Mouse (Mus musculus): ENCODE data around the gene Dpagt1. TPM values are rescaled to one million over a fixed set of nuclear protein-coding genes. Genes with fewer than 3 reads are reported as not detected.
"Not testable (repeated sequence)": the region's sequence is repeated elsewhere in the genome, so short reads cannot be mapped to it uniquely, and the experiment has no call there.

Dpagt1 gene
- polyA plus RNA-seq, 1 experiment = 7.1 TPM

GRCm38 (mm10) chr9:44326371-44327063, 698 bp downstream of the Dpagt1 start:
- peaks cover 50% of the 10 kb centered on the region for H3K4me1 ChIP-seq
- H3K36me3 ChIP-seq (replicated peaks; ENCODE audit: low read length) = peaks cover 31% of the 10 kb centered on the region
- no peaks in the 10 kb centered on the region for H3K9me3 ChIP-seq
- TF ChIP-seq FLI1 (IDR thresholded peaks at IDR 0.05; ENCODE audit: low read length) = no peak
- no peak for TF ChIP-seq GATA1 (IDR thresholded peaks at IDR 0.05; ENCODE audit: borderline replicate concordance, low read length)
- H3K27me3 ChIP-seq (replicated peaks) = no peaks in the 10 kb centered on the region
- peak overlapping the region; percentile 96 for H3K4me3 ChIP-seq (replicated peaks)

- Histone ChIP-seq H3K36me3 (replicated peaks; ENCODE audit: low read length) (peaks cover 37% of the 10 kb centered on the region), H3K4me3 (replicated peaks) (peak overlapping the region; percentile 96), H3K9me3 (no peaks in the 10 kb centered on the region), H3K27me3 (replicated peaks) (no peaks in the 10 kb centered on the region), H3K4me1 (peaks cover 43% of the 10 kb centered on the region)
- TF ChIP-seq GATA1 (IDR thresholded peaks at IDR 0.05; ENCODE audit: borderline replicate concordance, low read length) (no peak), FLI1 (IDR thresholded peaks at IDR 0.05; ENCODE audit: low read length) (no peak)
Measured at GRCm38 (mm10) chr9:44327064-44327711, 1.4 kb downstream of the Dpagt1 start.

GRCm38 (mm10) chr9:44327926-44328325, 2.1 kb downstream of the Dpagt1 start:
- TF ChIP-seq GATA1 (IDR thresholded peaks at IDR 0.05; ENCODE audit: borderline replicate concordance, low read length) = no peak
- no peak for TF ChIP-seq FLI1 (IDR thresholded peaks at IDR 0.05; ENCODE audit: low read length)
- Histone ChIP-seq H3K27me3 (replicated peaks) (no peaks in the 10 kb centered on the region), H3K9me3 (no peaks in the 10 kb centered on the region), H3K36me3 (replicated peaks; ENCODE audit: low read length) (peaks cover 44% of the 10 kb centered on the region), H3K4me3 (replicated peaks) (peak overlapping the region; percentile 96), H3K4me1 (peaks cover 40% of the 10 kb centered on the region)

GRCm38 (mm10) chr9:44330736-44331135, 4.9 kb downstream of the Dpagt1 start:
- H3K4me1 ChIP-seq = peaks cover 37% of the 10 kb centered on the region
- H3K27me3 ChIP-seq (replicated peaks) = no peaks in the 10 kb centered on the region
- no peaks in the 10 kb centered on the region for H3K9me3 ChIP-seq
- H3K36me3 ChIP-seq (replicated peaks; ENCODE audit: low read length) = peaks cover 54% of the 10 kb centered on the region
- TF ChIP-seq FLI1 (IDR thresholded peaks at IDR 0.05; ENCODE audit: low read length) = no peak
- no peak for TF ChIP-seq GATA1 (IDR thresholded peaks at IDR 0.05; ENCODE audit: borderline replicate concordance, low read length)
- no peak overlapping the region for H3K4me3 ChIP-seq (replicated peaks)

- no peak overlapping the region for H3K4me3 ChIP-seq (replicated peaks)
- H3K4me1 ChIP-seq = peaks cover 41% of the 10 kb centered on the region
- TF ChIP-seq FLI1 (IDR thresholded peaks at IDR 0.05; ENCODE audit: low read length) (no peak), GATA1 (IDR thresholded peaks at IDR 0.05; ENCODE audit: borderline replicate concordance, low read length) (no peak)
- no peaks in the 10 kb centered on the region for H3K9me3 ChIP-seq
- H3K27me3 ChIP-seq (replicated peaks) = no peaks in the 10 kb centered on the region
- peaks cover 68% of the 10 kb centered on the region for H3K36me3 ChIP-seq (replicated peaks; ENCODE audit: low read length)
Measured at GRCm38 (mm10) chr9:44332918-44333638, 7.3 kb downstream of the Dpagt1 start.

GRCm38 (mm10) chr9:44334396-44335330, 8.8 kb downstream of the Dpagt1 start, which contains the start of gene H2afx:
TSS of gene H2afx (plus strand) at chr9:44334694.
- Histone ChIP-seq H3K9me3 (no peaks in the 10 kb centered on the region), H3K4me3 (replicated peaks) (peak within 1 kb of the TSS; percentile 98), H3K4me1 (peaks cover 36% of the 10 kb centered on the region), H3K36me3 (replicated peaks; ENCODE audit: low read length) (peaks cover 72% of the 10 kb centered on the region), H3K27me3 (replicated peaks) (no peaks in the 10 kb centered on the region)
- TF ChIP-seq FLI1 (IDR thresholded peaks at IDR 0.05; ENCODE audit: low read length) (peak; percentile 45; the same call in 1 of the 2 replicates), GATA1 (IDR thresholded peaks at IDR 0.05; ENCODE audit: borderline replicate concordance, low read length) (no peak)

- Histone ChIP-seq H3K27me3 (replicated peaks) (no peaks in the 10 kb centered on the region), H3K4me1 (peaks cover 42% of the 10 kb centered on the region), H3K9me3 (no peaks in the 10 kb centered on the region), H3K4me3 (replicated peaks) (peak overlapping the region; percentile 98), H3K36me3 (replicated peaks; ENCODE audit: low read length) (peaks cover 70% of the 10 kb centered on the region)
- TF ChIP-seq FLI1 (IDR thresholded peaks at IDR 0.05; ENCODE audit: low read length) = no peak
- no peak for TF ChIP-seq GATA1 (IDR thresholded peaks at IDR 0.05; ENCODE audit: borderline replicate concordance, low read length)
Measured at GRCm38 (mm10) chr9:44335331-44336092, 9.7 kb downstream of the Dpagt1 start.

- Histone ChIP-seq H3K27me3 (replicated peaks) (no peaks in the 10 kb centered on the region), H3K9me3 (no peaks in the 10 kb centered on the region), H3K36me3 (replicated peaks; ENCODE audit: low read length) (peaks cover 70% of the 10 kb centered on the region), H3K4me1 (peaks cover 47% of the 10 kb centered on the region), H3K4me3 (replicated peaks) (peak overlapping the region; percentile 98)
- TF ChIP-seq GATA1 (IDR thresholded peaks at IDR 0.05; ENCODE audit: borderline replicate concordance, low read length) (no peak), FLI1 (IDR thresholded peaks at IDR 0.05; ENCODE audit: low read length) (no peak)
Measured at GRCm38 (mm10) chr9:44336093-44336406, 10.2 kb downstream of the Dpagt1 start.

- H3K4me1 ChIP-seq = peaks cover 52% of the 10 kb centered on the region
Measured at GRCm38 (mm10) chr9:44336513-44336912, 10.7 kb downstream of the Dpagt1 start.

More at GRCm38 (mm10) chr9:44336513-44336912, 10.7 kb downstream of the Dpagt1 start:
- Histone ChIP-seq H3K36me3 (replicated peaks; ENCODE audit: low read length) (peaks cover 70% of the 10 kb centered on the region), H3K4me3 (replicated peaks) (peak overlapping the region; percentile 88)
- not testable (repeated sequence) for H3K9me3 ChIP-seq; H3K27me3 ChIP-seq (replicated peaks)
